Mouse (Mus musculus): ENCODE data around the gene Ublcp1.

Ublcp1 gene

GRCm38 (mm10) chr11:44470432-44471336 is at the start of gene Ublcp1:
Ublcp1 (minus strand) TSS chr11:44470498.
- peak; percentile 95 for DNase-seq

GRCm38 (mm10) chr11:44519096-44519949 is 49.0 kb upstream of the Ublcp1 start:
- peak; percentile 26 for DNase-seq

GRCm38 (mm10) chr11:44518281-44519095 is 48.2 kb upstream of the Ublcp1 start, which contains the start of gene Rnf145:
Rnf145 (plus strand) TSS chr11:44518964.
- DNase-seq = peak; percentile 77

GRCm38 (mm10) chr11:44517561-44518280 is 47.4 kb upstream of the Ublcp1 start:
- no peak for DNase-seq

GRCm38 (mm10) chr11:44516362-44516761 is 46.1 kb upstream of the Ublcp1 start:
- no peak for DNase-seq

- DNase-seq = no peak
These were observed 44.4 kb upstream of the Ublcp1 start for GRCm38 (mm10) chr11:44514666-44515065.

- no peak for DNase-seq
These were observed 42.7 kb upstream of the Ublcp1 start for GRCm38 (mm10) chr11:44513026-44513422.

- DNase-seq = no peak
These were observed 42.0 kb upstream of the Ublcp1 start for GRCm38 (mm10) chr11:44512044-44513025.

GRCm38 (mm10) chr11:44510371-44510770 is 40.1 kb upstream of the Ublcp1 start:
- DNase-seq = no peak

- no peak for DNase-seq
These were observed 39.6 kb upstream of the Ublcp1 start for GRCm38 (mm10) chr11:44509906-44510305.

- no peak for DNase-seq
These were observed 38.6 kb upstream of the Ublcp1 start for GRCm38 (mm10) chr11:44508876-44509275.

- DNase-seq = no peak
These were observed 34.5 kb upstream of the Ublcp1 start for GRCm38 (mm10) chr11:44504761-44505160.

- no peak for DNase-seq
These were observed 33.8 kb upstream of the Ublcp1 start for GRCm38 (mm10) chr11:44504146-44504545.

GRCm38 (mm10) chr11:44502931-44503330 is 32.6 kb upstream of the Ublcp1 start:
- no peak for DNase-seq

- no peak for DNase-seq
These were observed 31.2 kb upstream of the Ublcp1 start for GRCm38 (mm10) chr11:44501477-44501876.

GRCm38 (mm10) chr11:44500966-44501365 is 30.7 kb upstream of the Ublcp1 start:
- DNase-seq = no peak

- DNase-seq = no peak
These were observed 28.3 kb upstream of the Ublcp1 start for GRCm38 (mm10) chr11:44498412-44499272.

GRCm38 (mm10) chr11:44496217-44496616 is 25.9 kb upstream of the Ublcp1 start:
- no peak for DNase-seq

GRCm38 (mm10) chr11:44494643-44495323 is 24.5 kb upstream of the Ublcp1 start:
- no peak for DNase-seq

Data from right cerebral cortex, postnatal 14 days (tissue).